Mouse (Mus musculus) G1E-ER4 (cell line): ENCODE measurements around the gene Dyrk1a. TPM values are rescaled to one million over a fixed set of nuclear protein-coding genes. Genes with fewer than 3 reads are reported as not detected.

Experiments
- GATA1 ChIP-seq: IDR thresholded peaks from one replicate; pipeline ENCODE4 v1.8.0; 2012; ENCODE audit warnings: low read length, inconsistent platforms
- polyA plus RNA-seq: library from polyadenylated mRNA; stranded (reverse); fragments of >175 nt; gene quantifications from 2 replicates; pipeline ENCODE4 v1.2.3, GENCODE M21; 2012

Gene Dyrk1a
- polyA plus RNA-seq, 1 experiment = 15.0 TPM

DNA sequence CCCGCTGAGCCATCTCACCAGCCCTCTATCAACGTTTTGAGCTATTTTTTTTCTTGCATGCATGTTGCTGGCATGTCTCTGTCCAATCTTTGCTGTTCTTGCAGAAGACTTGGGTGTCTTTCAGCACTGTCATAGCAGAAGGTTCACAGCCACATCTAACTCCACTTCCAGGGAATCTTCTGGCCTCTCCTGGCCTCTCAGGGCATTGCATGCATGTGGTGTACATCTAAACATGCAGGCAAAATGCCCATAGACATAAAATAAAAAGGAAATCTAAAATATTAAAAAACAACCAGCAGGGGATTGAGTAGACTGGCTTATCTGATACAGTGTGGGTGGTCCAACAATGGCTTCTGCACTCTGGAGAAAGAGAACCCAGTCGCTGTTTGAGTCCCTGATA lies 165.7 kb downstream of the Dyrk1a start:
- no peak for TF ChIP-seq GATA1

DNA sequence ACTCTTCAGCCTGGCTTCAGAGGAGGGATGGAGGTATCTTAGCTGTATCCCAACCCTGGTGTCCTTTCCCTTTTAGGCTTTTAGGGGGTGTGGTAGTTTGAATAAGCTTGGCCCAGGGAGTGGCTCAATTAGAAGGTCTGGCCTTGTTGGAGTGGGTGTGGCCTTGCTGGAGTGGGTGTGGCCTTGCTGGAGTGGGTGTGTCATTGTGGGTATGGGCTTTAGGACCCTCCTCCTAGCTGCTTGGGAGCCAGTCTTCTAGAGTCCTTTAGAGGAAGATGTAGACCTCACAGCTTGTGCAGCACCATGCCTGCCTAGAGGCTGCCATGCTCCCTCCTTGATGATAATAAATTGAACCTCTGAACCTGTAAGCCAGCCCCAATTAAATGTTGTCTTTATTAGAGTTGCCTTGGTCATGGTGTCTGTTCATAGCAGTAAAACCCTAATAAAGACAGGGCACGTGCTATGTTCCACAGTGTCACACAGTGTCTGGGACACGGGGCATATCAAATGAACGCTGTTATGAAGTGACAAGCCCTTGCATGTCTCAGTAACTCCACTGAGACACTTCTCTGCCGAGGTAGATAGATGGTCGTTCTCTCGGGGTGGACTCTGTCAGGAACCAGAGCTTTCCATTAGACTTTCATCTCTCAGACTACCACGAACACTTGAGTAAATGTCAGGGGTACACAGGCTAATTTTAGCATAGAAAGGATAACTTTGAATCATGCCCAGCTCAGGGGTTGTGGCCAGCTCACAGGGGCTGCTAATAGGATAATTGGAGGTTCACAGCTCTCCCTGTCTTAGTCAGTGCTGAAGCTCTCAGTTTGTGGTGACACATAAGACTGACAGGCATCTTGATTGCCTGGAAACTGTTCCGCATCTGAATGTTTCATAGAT lies 166.9 kb downstream of the Dyrk1a start:
- no peak for TF ChIP-seq GATA1

DNA sequence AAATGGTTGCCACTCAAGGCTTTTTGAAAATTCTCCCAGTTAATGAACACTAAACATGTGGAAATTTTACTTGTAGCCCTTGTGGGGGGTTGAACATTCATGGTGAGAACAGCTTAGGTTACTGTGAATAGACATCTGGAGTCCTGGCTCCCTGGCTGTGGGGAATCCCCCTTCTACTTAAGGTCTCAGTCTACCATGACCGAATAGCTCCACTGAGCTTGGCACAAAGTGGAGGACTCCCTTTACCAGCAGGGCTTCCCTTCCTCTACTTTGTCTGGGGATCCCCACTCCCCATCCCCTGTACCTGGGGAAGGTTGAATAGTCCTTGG lies 167.5 kb downstream of the Dyrk1a start:
- TF ChIP-seq GATA1 = no peak

DNA sequence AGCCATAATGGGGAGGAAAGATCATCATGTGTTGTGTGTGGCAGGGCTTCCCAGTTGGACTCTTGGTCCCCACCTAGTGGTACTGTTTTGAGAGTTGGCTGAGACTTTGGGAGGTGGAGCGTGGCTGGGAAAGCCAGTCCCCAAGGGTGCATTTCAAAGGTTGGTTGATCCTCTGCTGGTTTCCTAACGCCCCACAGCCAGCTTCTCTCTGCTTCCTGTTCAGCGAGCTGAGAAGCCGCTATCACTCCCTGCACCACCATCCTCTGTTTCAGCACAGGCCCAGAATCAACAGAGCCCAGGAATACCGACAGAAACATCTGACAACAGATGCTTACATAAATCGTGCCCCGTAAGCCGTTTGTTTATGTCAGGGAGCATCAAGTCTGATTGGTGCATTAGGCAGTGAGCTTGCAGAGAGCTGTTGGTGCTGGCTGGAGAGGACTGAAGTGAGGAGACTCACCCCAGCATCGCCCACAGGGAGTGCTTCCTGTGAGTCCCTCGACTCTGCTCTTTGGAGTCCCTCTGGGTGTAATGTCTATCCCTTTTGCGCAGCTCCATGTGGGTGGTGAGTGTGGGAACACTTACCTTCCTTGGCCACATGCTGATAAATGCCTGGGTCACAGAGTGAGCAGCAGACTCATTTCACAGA lies 174.2 kb downstream of the Dyrk1a start:
- TF ChIP-seq GATA1 = no peak

DNA sequence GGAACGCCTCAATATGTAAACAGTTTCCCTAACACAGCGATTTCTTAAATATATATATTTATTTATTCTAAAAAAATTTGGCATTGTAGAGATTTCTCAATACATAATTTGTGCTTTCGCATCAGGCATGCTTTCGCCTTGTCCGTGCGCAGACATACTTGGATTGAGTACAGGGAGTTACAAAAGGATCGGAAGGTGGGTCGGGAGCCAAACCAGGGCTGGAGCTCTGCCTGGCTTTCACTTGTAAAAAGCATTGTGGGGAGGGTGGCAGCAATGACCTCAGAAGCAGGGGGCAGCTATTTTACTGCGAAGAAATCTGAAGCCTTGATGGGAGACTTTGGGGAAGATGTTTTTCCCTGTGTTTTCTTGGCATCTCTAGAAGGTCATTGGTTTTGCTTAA lies 175.2 kb downstream of the Dyrk1a start:
- no peak for TF ChIP-seq GATA1

Other genes with a start within 250 kb of the Dyrk1a start
- gene Ripply3, start 241.6 kb upstream of the Dyrk1a start, polyA plus RNA-seq = not detected in 2 replicates
- 5.6 and 9.4 TPM in 2 replicates for gene Ttc3, start 199.4 kb upstream of the Dyrk1a start, polyA plus RNA-seq
- 18.6 and 25.3 TPM in 2 replicates for gene Pigp, start 198.2 kb upstream of the Dyrk1a start, polyA plus RNA-seq
- gene Vps26c, start 43.2 kb upstream of the Dyrk1a start, polyA plus RNA-seq = 2.9 and 3.9 TPM in 2 replicates